Mouse (Mus musculus): Measurements from ENCODE around the gene Klhdc2. TPM values are rescaled to one million over a fixed set of nuclear protein-coding genes. Genes with fewer than 3 reads are reported as not detected.

The Klhdc2 gene
- total RNA-seq (2021): 100 to 1,000 TPM; 132 to 136 TPM
- long read RNA-seq, experiment 1, transcript Klhdc2-201 (13 exons, 1,905 nt): major isoform, 300 of 320 reads
- long read RNA-seq, experiment 1, partial matches to known transcripts: 11 of 320 reads
- long read RNA-seq, experiment 1, other reads (novel, unspliced or antisense): 9 of 320 reads
- long read RNA-seq, experiment 2, transcript Klhdc2-201 (13 exons, 1,905 nt): major isoform, 231 of 245 reads
- long read RNA-seq, experiment 2, partial matches to known transcripts: 7 of 245 reads
- long read RNA-seq, experiment 2, other reads (novel, unspliced or antisense): 7 of 245 reads

DNA sequence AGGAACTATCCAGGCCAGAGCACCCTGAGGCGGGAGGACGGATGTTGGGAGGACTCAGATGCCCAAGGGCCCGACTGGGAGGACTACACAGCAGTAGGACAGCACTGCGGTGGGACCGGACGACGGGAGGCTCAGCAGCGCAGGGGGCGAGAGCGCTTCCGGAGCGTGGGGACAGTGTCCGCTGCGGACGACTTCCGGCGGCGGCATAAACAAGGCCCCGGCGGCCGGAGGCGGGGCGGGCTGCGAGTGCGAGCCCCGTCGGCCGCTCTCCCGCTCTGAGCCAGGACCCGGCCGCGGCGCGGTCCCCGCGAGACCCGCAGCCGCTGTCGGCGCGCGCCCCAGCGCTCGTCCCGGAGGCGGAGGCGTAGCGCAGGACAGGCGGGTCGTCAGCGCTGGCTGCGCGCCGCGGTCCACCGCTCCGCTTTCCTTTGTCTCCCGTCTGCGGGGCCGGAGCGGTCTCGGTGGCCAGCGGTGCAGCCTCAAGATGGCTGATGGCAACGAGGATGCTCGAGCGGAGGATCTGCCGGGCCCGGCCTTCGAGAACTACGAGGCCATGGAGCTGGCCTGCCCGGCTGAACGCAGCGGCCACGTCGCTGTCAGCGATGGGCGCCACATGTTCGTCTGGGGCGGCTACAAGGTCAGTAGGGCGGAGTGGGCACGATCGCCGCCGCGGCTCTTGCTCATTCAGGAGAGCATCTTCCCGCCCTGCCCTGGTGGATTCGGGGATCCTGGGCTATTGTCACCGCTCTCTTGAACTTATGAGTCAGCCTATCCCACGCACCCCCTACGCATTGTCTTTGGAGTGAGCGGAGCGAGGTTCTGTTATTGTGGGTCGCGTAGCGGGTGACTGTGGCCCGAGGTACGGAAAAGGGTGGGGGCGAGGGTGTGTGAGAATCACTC, at the start of gene Klhdc2:
TSS of gene Klhdc2 (plus strand) at position 171 of the 900 bp plus-strand sequence.
- DNase-seq (ENCODE audit: low spot score in 2 of 2): peak; percentile 88 to 93
- intact Hi-C loops (cut with DNase I): loop anchor here (2.0 to 5.0 kb wide), 2 partner anchors 54 to 98 kb away; partner anchors contain the start of genes Dnaaf2 and Klhdc1

DNA sequence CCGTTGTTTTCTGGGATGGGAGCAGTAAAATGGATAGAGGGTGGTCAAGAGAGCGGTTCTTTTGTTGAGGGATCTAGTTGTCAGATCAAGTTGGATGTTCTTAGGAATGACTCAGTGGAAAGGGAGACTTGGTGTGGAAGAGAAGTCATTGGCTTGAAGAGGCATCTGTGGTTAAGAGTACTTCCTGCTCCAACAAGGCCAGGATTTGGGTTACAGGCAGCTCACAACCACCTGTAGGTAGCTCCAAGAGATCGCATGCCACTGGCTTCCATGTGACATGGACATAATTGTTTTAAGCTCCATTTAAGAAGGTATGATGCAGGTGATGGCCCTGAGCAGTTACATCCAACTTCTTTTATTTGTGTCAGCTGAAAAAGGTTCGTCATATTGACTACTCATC, 46.7 kb upstream of the Klhdc2 start:
- no peak for DNase-seq (ENCODE audit: low spot score in 2 of 2)
- intact Hi-C loops (cut with DNase I): no loop called here

DNA sequence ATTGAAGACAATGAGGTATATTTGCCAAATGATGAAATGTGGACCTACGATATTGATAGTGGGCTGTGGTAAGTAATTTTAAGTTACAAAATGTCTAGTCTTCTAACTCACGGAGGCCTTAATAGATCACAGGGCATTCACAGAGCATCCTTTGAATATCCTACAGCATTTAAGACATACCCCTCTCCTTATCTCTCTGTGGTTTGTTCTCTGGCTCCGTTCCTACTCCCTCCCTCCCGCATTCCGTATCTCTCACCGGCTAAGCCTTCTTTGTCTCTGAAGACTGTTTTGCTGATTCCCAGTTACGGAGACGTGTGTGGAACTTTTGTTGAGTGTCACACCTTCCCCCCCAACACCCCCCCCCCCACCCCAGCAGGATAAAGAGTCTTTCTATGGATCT, 45.7 kb upstream of the Klhdc2 start:
- DNase-seq (ENCODE audit: low spot score in 2 of 2): no peak
- intact Hi-C loops (cut with DNase I): no loop called here

DNA sequence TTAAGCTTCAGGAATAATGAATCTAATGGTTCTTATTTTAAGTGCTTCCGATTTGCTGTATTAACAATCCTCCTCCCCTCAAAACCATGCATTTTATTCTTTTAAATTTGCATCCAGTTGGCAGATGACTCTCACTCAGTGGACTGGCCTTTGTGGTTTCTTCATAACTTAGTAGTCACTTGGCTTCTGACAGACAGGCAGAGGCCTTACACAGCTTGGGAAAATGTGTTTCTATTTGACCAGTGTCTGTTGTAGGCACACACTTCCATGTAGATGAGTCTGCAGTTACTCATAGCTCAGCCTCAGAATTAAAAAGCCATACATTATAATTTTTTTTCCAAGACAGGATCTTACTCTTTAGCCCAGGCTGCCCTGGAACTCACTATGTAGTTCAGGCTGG, 42.7 kb upstream of the Klhdc2 start:
- DNase-seq (ENCODE audit: low spot score in 2 of 2): no peak
- intact Hi-C loops (cut with DNase I): no loop called here

DNA sequence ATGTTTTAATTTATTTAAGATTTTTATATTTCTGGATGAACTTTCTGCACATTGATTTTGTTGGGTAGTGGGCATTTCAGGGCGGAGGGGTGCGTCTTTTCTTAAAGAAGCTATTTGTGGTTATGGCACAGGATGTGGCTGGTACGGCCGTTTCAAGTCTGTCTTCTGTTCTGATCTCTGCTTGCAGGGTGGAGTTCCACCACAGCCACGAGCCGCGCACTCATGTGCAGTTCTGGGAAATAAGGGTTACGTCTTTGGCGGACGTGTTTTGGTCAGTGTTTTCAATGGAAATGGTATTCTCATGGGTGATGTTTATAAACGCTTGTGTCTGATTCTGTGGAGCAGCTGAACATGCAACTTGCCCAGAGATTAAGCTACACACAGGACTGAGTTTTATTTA, 38.6 kb upstream of the Klhdc2 start:
- intact Hi-C loops (cut with DNase I): no loop called here
- DNase-seq (ENCODE audit: low spot score in 2 of 2): no peak

DNA sequence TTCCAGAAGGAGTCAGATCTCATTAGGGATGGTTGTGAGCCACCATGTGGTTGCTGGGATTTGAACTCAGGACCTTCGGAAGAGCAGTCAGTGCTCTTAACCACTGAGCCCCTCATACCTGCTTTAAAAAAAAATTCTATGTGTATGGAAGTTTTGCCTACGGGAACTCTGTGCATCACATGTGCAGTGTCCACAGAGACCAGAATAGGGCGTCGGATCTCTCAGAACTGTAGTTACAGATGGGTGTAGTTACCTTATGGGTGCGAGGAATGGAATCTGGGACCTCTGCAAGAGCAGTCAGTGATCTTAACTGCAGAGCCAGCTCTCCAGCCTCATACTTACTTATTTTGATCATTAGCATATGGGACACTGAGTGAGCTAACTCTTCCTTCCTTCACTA, 34.2 kb upstream of the Klhdc2 start:
- intact Hi-C loops (cut with DNase I): no loop called here
- no peak for DNase-seq (ENCODE audit: low spot score in 2 of 2)

DNA sequence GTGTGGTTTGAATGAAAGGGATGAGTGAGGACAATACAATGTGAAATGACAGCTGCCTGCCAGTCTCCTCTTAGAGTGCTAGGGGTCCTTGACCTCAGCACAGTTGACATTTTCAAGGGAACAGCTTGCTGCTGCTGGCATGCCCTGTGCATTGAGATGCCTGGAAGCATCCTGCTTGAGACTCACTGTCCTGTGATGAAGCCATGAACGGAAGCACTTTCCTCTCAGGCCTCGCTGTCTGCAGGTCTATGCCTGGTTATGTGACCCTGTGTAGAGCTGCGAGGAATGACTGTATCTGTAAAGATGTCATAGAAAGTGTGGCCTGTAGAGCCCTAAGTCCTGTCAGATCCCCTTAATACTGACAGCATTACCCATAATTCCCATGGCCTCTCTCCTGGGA, 31.4 kb upstream of the Klhdc2 start:
- no peak for DNase-seq (ENCODE audit: low spot score in 2 of 2)
- intact Hi-C loops (cut with DNase I): no loop called here

DNA sequence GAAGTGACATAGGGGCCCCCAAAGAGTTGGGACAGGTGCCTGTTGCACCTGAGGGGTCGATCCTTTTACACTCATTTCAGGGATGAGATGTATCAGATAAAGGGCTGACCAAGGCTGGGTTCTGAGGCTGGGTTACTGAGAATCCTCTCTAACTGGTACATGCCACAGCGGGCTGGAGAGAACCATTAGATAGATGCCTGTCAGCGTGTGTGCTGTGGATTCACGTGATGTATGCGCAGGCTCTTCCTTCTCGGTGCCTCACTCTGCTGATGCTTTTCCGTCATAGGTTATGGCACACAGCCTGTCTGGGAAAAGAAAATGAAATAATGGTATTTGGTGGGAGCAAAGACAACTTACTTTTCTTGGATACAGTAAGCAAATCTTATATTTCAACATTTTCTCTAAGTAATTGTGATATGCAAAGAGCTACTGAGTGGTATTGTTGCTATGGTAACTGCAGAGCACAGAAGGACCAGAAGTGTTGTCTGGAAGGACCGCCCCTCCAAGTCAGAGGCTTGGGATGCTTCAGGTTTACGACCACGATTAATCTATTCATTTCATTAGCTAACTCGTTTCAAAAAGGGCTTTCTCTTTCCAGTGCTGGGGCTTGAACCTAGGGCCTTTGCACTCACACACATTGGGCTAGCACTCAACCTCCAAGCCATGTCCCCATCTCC, 28.4 kb upstream of the Klhdc2 start:
- intact Hi-C loops (cut with DNase I): no loop called here
- DNase-seq (ENCODE audit: low spot score in 2 of 2): peak; percentile 6 to 43

DNA sequence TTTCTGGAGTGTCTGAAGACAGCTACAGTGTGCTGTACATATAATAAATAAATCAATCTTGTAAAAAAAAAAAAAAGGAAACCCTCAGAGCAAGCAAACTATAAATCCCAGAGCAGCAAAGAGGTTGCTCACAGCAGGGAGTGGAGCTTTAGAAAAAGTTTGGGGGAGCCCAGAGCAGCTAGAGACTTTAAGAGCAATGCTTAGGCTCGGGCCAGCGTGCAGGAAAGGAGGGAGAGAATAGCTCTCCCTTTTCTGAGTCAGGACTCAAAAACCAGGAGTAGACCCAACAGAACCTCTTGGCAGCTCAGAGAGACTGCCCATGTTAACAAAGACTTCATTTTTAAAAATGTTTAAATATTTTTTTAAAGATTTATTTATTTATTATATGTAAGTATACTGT, 27.5 kb upstream of the Klhdc2 start:
- intact Hi-C loops (cut with DNase I): no loop called here
- DNase-seq (ENCODE audit: low spot score in 2 of 2): no peak

DNA sequence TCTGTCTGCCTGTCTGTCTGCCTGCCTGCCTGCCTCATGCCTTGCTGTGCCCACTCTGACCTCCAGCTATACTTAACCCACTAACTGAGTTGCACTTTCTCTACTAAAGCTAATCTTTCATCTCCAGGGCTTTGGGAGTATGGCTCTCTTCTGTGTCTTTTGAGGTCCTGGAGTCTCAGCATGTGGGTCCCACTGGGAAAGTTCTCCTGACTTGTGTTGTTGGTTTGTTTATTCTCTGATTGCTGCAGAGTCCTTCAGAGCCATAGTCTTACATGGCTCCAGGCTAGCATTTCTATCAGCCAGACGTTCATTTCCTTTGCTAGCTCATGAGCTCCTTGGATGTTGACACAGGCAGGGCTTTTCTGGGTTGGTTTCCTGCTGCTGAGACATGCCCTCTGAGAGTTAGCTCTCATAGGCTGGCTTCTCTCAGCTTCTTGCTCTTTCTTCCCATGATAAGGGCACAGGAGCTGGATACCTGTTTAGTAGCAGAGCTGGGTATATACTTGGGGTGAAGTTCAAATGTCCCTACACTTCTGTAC, 16.5 kb upstream of the Klhdc2 start:
- intact Hi-C loops (cut with DNase I): no loop called here
- DNase-seq (ENCODE audit: low spot score in 2 of 2): no peak

DNA sequence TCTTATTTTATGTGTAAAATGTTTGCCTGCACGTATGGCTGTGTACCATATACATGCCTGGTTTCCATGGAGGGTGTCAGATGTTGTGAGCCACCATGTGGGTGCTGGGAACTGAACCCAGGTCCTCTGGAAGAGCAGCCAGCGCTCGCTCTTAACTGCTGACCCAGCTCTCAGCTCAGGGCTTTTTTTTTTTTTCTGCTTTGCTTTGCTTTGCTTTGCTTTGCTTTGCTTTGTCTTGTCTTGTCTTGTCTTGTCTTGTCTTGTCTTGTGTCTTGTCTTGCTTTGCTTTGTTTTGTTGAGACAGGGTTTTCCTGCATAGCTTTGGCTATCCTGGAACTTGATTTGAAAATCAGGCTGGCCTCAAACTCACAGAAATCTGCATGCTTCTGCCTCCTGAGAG, 15.6 kb upstream of the Klhdc2 start:
- intact Hi-C loops (cut with DNase I): no loop called here
- no peak for DNase-seq (ENCODE audit: low spot score in 2 of 2)

DNA sequence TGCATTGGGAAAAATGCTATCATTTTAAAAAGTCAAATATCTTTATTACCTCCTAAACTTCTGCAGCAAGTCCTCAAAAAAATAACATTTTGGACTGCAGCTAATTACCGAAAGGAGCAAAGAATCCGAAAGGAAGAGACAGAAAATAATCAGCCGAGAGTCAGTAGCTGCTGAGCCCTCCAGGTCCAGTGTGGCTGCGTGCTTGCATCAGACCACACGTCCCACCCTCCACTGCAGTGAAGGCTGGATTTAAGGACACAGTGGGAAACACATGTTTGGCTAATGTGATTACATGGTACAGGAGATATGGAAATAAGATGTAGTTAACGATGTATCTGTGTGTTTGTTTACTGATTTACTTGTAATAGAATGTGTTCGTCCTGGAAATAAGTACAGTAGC, 13.3 kb upstream of the Klhdc2 start:
- no peak for DNase-seq (ENCODE audit: low spot score in 2 of 2)
- intact Hi-C loops (cut with DNase I): no loop called here

DNA sequence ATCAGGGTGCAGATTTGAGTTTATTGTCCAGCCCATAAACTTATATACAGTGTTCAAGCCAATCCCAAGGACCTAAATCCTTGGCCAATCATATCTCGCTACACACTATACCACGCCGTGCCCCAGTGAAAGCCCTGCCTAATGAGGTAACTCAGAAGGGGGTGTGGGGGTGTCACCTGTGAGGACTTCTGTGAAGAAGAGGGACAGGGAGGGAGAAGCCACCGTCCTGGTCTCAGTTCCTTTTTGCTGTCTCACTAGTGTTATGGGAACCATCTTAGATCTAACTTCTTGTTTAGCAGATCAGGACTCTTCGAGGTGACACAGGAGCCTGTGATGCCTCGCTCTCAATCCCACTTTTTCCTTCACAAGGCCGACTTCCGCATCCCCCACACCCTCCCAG, 8.9 kb upstream of the Klhdc2 start:
- intact Hi-C loops (cut with DNase I): no loop called here
- DNase-seq (ENCODE audit: low spot score in 2 of 2): no peak

DNA sequence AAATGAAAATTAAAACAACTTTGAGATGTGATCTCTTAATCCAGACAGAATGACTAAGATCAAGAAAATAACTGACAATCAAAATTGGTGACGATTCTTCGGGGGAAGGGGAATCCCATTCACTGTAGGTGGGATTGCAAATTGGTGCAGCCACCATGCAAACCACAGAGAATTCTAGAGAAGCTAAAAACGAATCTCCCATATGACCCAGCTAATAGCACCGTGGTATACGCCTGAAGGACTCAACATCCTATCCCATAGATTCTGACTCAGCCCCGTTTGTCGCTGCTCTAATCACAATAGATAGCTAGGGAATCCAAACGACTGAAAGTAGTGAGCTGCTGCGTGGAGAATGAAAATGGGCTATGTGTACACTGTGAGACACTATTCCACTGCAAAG, 7.8 kb upstream of the Klhdc2 start:
- DNase-seq (ENCODE audit: low spot score in 2 of 2): no peak
- intact Hi-C loops (cut with DNase I): no loop called here

DNA sequence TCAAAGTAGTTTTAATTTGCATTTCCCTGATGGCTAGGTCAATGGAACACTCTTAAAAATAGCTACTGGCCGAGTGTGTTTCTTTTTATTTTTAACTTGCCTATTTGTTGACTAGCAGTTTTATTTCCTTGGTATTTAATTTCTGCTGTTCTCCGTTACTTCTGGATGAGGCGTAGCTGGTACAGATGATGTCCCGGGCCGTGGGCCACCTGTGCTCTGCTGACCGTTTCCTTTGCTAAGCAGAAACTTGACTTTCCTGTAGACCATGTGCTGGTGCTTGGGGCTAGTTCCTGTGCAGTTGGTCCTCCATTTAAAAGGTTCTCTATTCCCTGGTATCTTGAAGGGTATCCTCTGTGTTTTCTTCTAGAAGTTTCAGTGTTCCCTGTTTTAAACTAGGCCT, 4.1 kb upstream of the Klhdc2 start:
- intact Hi-C loops (cut with DNase I): no loop called here
- DNase-seq (ENCODE audit: low spot score in 2 of 2): no peak

DNA sequence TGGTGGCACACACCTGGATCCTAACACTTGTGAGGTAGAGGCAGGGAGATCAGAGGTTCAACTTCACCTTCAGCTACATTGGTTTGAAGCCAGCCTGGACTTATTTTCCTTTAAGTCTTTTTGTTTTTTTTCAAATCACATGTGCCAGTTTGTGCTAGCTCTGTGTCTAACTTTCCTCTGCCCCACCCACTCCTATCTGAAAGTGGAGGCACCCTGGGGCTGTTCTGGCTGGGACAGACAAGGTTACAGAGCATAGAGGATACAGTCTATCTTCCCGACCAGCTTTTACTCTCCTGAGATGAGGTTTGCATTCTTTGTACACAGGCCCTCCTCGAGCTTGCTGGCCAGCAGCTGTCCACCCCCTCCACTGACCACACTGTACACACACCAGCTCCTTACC, 2.7 kb upstream of the Klhdc2 start:
- intact Hi-C loops (cut with DNase I): no loop called here
- DNase-seq (ENCODE audit: low spot score in 2 of 2): no peak

DNA sequence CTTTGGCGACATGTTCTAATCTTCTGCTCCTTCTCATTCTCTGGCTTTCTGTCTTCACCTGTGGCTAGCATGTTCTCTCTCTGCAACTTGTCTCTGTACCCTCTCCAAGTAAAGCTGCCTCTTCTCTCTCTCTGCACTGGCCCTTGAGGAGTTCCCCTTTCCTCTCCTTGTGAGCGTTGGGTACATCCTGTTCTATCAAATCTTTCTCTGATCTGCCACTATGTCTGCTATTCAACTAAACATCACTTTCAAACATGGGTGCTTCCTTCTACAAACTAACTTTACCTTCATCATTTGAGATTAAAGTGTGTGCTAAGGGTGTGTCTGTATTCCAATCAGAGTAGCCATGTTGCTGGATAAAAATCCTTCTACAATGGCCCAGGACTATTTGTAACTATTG, 1.5 kb upstream of the Klhdc2 start:
- no peak for DNase-seq (ENCODE audit: low spot score in 2 of 2)
- intact Hi-C loops (cut with DNase I): loop anchor here (5.0 kb wide), 1 partner anchor 53 kb away; the partner anchor contains the start of gene Klhdc1

DNA sequence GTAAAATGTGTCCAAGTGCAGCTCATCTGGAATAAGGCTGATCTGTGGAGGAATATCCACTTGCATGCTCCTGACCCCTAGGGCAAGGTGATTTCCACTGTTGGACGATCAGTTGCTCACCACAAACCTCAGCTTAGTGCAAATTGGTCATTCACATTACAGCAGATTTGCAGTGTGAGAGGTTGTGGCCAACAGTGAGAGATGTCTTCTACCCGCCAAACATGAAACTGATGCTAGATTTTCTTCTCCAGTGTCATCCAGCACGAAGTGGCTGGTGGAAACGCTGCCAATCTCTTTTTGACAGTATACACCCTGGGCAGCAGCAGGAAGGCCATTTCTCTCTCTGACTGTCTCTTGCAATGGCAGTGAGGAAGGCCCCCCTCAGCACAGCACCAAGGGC, 830 bp upstream of the Klhdc2 start:
- no peak for DNase-seq (ENCODE audit: low spot score in 2 of 2)
- intact Hi-C loops (cut with DNase I): loop anchor here (2.0 to 5.0 kb wide), 2 partner anchors 53 to 97 kb away; partner anchors contain the start of genes Dnaaf2 and Klhdc1

DNA sequence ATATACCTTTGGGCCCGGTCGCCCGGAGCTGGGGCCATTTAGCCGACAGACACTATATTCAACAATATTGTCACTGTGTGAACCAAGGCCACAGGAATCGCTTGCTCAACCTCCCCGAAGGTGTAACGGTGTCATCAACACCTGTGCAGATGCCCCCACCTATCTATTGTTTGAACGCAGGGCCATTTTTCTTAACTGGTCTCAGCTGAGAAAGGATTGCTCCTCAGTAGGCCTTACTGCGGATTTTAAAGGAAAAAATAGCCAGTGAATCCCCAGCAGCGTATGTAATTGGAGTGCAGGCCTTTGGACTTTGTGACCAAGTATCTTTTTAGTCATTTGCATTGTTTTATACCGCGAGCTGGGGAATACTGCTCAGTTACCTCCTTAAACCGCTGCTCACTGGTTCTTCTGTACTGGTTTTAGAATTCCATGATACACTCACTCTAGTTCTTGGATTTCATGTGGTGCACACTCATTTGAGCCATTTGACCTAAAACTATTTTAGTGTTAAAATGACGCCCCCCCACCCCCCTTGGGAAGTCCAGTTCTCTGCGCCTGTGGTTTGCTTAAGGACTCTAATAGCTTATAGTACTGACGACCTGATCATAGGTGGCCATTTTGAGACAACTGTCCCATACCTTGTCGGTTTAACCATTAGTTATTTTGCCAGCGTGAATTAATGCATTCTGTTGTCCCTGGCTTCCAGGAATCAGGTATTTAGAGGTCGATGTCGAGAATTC, 1.1 kb downstream of the Klhdc2 start:
- intact Hi-C loops (cut with DNase I): loop anchor here (2.0 to 5.0 kb wide), 2 partner anchors 55 to 99 kb away; partner anchors contain the start of genes Dnaaf2 and Klhdc1
- DNase-seq (ENCODE audit: low spot score in 2 of 2): no peak

Data from left cerebral cortex, postnatal 14 days (tissue).